Mouse (Mus musculus) liver (tissue): ENCODE measurements at regions not wholly inside any gene's neighbourhood (a gene's known extent, or its start where the extent isn't known, plus 50 kb on each side); places are given as distances from the start of the nearest gene placed in this dataset.

Experiments used
- DNase-seq: peaks from one replicate; pipeline ENCODE4 v3.0.0-alpha.2; 2020; ENCODE audit warnings: mixed read lengths

DNA sequence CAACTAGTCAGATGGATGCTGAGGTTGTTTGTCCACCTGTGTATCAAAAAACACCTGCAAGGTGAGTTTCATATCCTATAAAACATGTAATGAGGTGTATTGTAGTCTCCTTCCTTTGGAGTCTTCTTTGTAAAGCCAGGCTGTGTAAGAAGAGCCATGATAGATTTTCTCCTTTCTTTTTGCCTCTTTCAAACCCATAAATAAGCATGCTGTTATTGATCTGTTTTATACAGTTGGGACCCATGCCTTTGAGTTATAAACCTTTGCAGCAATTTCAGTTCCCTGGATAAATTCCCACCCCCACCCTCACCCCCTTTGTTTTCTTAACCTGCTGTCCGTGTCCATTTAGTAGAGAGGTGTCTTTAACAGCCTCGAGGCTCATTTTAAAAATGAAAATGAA lies 131.0 kb upstream of the Rgs17 start:
- DNase-seq: no peak

DNA sequence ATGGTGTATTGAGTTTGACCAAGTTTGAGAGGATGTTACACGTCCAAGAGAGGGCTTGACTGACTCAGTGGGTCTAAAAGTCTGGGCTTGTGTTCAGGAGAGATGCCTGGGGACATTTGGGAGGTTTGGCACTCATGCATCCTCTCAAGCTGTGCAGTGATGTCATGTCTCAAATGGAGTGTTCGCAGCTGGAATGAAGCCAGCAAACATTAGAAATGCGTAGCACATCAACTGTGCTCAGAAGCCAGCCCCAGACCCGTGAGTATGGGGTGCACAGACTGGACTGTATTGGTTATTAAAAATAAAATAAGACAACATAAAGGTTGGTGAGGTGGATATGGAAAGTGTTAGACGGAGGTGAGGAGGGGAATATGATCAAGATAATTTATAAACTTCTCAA lies 121.2 kb upstream of the Rgs17 start:
- no peak for DNase-seq

DNA sequence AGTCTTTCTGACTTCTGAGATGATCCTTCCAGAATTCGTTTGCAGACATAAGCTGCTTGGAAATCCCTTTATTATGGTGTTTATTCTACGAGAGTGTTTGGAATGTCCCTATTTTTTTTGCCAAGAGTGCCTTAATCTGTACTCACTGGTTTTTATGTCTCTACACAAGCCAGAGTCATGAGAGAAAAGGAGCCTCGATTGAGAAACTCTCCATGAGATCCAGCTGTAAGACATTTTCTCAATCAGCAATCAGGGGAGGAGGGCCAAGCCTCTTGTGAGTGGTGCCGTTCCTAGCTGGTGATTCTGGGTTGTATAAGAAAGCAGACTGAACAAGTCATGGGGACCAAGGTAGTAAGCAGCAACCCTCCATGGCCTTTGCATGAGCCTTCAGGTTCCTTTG lies 117.6 kb upstream of the Rgs17 start:
- DNase-seq: no peak

DNA sequence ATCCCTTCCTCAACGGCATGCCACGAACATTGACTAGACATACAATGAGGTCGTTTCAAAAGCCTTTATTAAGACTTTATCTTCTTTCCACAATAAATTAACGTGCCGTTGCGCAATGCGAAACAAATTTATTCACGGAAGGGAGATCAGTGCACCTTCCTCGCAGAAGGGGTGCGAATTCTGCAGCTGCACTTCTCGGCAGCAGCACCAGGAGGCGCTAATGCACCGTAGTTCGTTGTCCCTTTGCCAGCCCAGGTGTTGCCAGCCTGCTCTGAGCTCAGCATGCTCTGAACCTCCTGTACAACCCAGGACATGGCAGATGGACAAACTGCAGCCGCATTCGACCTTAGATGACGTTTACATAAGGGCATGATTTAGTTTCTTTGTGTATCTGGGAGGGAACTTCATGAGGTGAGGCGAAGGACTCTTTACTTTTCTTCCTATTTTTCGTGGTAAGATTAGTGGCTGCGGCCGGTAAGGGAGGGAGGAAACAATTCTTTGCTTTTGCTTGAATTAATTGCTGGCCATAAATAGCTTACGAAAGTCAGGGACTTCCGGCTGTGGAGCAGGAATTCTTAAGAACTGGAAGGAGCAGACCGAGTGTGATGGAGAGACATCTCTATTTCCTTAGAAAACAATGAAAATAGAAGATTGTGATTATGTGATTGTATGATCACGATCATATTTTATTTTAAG lies 113.7 kb upstream of the Rgs17 start:
- DNase-seq: peak; percentile 48

DNA sequence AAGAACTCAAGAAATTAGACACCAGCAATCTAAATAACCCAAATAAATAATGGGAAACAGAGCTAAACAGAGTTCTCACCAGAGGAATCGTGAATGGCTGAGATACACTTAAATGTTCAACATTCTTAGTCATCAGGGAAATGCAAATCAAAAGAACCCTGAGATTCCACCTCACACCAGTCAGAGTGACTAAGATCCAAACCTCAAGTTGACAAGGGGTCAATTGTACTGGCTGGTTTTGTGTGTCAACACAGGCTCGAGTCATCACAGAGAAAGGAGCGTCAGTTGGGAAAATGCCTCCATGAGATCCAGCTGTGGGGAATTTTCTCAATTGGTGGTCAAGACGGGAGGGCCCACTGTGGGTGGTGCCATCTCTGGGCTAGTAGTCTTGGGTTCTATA lies 110.3 kb upstream of the Rgs17 start:
- no peak for DNase-seq

DNA sequence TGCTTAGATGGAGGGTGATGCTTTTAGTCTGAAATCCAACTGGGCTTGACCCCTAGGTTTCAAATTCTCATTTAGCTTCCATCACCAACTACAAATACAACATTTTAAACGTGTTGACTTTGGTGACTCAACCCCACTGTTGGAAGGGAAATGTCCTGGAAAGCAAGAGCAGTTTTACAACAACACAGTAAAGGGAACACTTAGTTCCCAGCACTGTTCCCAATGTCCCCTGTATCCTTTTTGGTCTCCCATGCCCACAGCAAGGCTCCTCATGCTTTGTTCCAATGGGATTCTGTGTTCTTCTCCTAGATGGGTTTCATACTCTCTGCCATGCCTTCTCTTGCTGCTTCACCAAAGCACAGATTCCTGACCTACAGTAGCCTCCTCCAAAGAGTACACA lies 105.4 kb upstream of the Rgs17 start:
- DNase-seq: no peak

DNA sequence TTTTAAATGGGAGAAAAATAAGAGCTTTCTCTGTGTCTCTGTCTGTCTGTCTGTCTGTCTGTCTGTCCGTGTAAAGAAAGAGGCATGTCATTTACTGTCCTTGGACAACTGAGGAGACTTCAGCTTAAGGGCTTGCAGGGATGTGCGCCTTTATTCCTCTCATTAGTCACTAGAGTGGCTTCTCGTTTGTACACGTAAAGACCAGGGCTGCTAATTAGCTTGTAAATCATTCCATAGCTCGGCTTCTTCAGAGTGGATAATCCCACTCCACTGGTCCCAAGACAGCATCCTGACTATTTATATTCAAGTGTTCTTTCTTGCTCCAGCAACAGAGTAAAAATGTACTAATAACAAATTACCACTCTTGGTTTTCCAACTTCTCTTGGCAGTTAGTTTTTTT lies 104.1 kb upstream of the Rgs17 start:
- no peak for DNase-seq

DNA sequence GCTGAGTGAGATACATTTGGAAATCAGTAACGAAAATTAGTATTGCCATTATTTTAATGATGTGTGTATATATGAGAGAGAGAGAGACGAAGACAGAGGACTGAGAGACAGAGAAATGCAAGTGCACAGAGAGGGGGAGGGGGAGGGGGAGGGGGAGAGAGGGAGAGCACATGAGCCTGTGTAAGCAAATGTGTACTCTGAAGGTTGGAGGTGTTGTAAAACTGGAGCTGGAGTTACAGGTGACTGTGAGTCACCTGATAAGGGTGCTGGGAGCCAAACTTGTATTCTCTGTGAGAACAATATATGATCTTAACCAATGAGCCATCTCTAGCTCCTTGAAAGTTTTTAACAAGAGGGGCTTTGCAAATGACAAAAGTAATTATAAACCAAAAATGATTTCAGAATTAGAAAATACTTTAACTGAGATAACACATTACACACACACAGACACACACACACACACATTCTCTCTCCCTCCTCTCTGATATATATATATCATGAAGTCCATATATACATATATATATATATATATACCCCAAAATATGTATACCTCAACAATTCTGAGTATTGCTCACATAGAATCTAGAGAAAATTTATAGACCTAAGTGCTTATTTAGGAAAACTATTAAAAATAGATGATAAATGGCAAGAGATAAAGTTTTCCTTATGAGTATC lies 100.5 kb upstream of the Rgs17 start:
- DNase-seq: no peak

DNA sequence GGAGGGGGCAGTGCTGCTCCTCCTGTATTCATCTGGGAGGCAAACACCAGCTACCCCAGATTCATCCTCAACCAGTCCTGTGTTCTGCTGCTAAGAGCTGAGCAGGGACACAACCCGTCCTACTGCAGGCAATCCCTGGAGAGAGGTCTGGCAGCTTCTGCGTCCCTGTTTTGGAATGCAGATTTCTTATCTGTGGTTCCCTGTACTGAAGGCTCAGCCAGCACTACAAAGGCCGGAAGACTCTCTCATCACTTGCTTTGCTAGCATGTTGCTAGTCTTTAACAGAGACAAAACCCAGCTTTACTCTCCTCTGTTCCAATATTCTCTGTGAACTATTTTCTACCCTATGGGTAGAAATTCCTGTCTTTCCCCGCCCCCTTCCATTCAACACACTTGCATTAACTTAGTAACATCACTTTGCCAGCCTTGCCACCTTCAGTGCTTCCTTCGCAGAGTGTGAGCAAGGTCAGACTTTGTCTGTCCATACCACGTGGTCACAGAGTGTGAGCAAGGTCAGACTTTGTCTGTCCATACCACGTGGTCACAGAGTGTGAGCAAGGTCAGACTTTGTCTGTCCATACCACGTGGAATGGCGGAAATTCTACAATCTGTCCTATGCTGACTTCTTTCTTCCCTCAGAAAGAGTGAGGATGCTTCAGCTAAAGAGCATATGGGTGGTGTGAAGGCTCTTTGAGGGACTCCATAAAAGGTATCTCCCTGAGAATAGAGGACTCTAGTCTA lies 98.9 kb upstream of the Rgs17 start:
- no peak for DNase-seq

DNA sequence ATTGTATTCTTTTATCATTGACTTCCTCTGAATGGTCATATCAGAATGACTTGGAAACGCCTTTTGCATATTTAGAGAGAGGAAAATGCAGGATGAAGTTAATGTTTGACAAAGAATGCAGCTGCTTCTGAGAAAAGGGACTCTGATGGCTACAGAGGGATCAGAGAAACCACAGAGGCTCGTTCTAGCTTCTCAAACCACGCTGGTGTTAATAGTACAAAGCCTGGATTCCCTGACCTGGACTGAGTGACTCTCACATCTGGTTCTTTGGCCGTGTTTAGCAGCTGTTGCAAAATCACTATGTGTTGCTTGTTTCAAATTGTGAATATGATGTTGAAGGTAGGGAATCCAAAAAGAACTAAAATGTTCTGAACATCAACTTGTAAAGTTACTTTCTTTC lies 91.5 kb upstream of the Rgs17 start:
- DNase-seq: no peak

DNA sequence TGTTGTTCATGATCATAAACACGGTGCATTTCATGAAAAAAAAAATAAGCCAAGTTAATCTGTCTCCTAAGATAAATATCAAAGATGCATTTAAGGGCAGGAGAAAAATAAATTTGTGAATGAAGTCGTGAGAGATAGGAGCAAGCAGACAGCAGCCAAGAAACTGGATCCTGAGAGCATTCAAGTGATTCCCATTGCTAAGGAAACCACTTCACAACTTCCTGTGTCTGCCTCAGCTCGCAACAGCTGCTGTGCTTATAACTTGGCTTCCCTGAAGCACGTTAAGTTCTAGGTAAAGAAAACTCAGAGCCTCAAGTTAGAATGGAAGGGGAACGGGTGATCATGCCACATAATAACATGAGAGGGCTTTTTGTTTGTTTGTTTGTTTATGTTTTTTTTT lies 89.3 kb upstream of the Rgs17 start:
- DNase-seq: no peak

DNA sequence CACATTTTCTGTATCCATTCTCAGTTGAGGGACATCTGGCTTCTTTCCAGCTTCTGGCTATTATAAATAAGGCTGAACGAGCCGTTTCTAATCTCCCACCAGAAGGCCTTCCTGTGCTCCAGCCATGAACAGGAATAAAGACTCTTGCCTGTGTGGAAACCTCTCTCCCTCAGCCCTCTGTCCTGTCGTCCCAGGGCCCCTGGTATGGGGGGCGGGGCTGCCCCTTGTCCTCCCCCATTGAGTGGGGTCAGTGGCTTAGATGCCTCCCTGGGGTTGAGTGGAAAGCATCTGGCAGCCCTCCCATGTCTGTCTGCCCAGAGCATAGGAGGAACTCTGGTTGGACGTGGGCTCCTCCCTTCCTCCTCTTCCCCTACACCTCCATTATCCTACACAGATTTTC lies 88.8 kb upstream of the Rgs17 start:
- DNase-seq: no peak

DNA sequence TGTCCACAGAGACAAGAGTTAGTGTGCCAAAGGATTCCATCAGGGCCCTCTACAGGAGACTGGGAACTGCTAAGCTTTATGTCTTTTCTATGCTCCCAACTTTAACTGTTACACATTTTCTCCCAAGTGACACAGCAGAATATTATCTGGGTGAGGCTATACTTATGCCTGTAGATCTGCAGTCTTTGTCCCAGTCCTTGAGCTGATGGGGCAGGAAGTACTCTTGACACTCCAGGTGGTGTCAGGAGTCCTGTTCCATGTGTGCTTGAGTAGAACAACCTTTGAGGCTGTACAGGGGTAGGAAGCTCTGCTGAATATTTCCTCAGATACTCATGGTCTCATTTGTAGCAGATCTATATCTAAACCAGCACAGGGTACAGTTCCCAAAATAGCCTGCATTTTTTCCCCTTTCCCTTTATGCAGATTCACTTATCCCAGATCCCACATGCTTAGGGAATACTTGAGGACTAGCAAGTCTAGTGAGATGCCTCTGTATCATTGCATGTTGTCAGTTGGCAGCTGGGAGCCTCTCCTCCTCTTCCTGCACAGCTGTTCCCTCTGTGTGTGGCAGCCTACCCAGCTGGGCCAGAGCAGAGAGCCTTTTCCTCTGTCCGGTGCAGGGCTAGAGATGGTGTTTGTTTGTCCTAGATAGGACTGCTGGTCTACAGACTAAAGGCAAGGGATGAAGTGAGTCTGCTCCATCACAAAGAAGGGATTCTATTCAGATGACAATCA lies 85.2 kb upstream of the Rgs17 start:
- no peak for DNase-seq

DNA sequence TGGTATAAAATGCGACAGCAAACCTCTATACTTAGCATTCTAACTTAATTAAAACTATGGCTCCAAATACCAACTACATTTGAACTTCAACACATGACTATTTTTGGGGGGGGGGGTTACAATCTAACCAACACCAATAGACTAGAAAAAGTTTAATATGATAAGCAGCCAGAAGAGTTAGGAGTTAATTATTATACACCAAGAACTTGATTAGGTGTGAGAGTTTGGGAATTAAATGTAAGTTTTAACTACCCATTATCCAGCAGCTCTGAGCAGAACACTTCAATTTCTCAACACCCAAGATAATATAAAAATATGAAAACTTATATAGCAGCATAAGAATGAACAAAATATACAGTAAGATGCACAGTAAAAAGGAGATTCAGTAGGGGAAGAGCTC lies 59.2 kb upstream of the Rgs17 start:
- no peak for DNase-seq

DNA sequence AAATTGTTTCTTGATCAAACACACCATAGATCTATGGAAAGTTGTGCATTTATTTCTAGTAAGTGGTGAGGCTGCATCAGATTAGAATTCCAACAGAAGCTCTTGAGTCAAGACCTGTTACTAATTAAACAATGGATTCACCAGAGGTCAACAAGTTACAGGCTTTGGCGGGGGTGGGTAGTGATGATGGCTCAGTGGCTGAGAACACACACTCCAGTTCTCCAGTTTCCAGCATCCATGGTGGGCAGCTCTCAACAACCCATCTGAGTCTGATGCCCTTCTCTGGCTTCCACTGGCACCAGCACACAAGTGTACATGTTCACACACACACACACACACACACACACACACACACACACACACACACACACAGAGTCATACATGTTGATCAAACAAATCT lies 56.3 kb upstream of the Rgs17 start:
- DNase-seq: no peak
